Mouse (Mus musculus): ENCODE results near the gene Idh3a.
"Not testable (repeated sequence)": the region's sequence is repeated elsewhere in the genome, so short reads cannot be mapped to it uniquely, and the experiment has no call there.

Gene Idh3a

DNA sequence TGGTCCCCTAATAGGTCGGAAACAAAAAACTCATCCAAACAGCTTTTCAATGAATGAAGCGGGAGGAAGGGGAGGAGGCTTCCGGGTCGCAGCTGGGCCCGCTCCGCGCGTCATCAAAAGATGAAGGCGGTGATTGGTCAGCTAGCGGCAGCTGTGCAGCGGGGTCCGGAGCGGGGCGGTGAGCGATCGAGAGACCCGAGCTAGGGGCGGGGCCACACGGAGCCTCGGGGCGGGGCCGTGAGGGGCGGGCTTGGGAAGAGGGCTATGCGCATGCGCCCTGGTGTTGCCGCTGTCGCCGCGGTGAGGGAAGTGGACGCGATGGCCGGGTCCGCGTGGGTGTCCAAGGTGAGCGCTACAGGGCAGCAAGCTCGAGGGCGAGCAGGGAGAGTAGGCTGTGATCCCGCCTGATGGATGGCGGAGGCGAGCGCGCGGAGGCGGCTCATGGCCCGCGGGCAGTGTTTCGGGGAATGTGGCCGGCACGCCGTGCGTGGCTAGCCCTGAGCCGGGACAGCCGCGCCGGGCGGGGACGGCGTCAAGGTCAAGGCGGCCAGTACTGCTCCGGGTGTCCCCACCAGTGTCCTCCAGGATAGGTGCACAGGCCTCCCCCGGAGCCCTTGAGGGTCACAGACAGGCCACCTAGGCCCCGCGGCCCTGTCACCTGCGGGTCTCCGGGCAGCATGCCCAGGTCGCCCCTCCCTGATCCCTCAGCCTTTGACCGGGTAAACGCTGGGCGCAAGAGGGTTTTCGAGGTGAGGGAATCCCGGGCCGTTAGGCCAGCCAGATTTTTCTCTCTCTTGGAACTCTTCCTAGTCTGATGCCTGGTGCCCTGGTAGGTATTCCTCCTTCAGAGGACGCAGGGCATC lies at the start of gene Idh3a:
Idh3a (plus strand) TSS at position 136 of the 863 bp plus-strand sequence.
- peak; percentile 98 for DNase-seq

DNA sequence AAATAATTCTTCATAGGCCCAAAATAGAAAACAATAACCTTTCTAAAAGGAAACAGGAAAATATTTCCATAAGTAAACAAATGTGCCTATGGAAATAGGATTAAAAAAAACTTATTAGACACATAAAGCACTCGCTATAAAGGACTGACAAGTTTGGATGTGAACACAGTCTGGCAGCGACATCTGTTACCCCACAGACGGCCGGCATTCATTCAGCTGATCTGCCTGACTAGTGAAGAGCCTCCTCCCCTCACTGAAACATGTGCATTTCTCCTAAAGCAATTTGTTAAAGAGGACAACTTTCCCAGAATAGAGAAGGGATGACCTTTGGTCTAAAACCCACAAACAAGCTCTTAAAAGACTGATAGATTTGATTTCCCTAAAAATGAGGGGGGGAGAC lies 49.1 kb upstream of the Idh3a start:
- no peak for DNase-seq

- DNase-seq = no peak
Observed at GRCm38 (mm10) chr9:54537480-54537879, 48.7 kb upstream of the Idh3a start.

DNA sequence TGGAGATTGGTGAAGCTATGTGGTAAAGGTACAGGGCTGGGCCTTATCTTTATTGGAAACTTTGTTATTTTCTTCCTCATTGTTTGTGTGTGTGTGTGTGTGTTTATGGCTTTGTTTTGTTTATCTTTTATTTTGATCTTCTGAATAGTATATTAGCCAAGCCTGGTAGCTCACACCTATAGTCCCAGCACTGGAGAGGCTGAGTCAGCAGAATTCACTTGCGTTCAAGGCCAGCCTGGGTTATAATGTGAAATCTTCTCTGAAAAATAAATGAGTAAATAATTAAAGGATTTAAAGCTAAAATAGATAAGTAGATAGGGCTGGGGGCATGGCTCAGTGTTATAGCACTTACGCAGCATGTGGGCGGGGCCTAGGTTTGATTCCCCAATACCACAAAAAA lies 47.9 kb upstream of the Idh3a start:
- no peak for DNase-seq

GRCm38 (mm10) chr9:54538684-54539083 lies 47.5 kb upstream of the Idh3a start, which contains the start of gene Sh2d7:
TSS of gene Sh2d7 (plus strand) at chr9:54538984.
- DNase-seq = no peak

DNA sequence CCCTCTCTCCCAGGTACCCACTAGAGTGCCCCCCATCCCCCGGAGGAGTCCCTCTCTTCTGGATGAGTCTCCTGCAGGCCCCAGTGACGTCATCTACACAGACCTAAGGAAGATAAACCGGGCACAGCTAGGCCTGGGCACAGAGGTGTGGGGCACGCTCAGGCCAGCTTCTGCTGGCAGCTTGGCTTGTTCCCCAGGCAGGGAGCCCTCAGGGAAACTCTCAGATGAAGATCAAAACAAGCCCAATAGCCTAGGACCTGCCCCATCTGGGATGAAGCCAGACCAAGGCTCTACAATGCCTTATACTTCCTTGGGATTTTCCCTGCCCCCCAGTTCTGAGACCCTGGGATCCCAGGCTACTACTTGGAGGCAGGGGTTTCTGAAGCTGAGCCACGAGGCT lies 45.3 kb upstream of the Idh3a start:
- DNase-seq = no peak

DNA sequence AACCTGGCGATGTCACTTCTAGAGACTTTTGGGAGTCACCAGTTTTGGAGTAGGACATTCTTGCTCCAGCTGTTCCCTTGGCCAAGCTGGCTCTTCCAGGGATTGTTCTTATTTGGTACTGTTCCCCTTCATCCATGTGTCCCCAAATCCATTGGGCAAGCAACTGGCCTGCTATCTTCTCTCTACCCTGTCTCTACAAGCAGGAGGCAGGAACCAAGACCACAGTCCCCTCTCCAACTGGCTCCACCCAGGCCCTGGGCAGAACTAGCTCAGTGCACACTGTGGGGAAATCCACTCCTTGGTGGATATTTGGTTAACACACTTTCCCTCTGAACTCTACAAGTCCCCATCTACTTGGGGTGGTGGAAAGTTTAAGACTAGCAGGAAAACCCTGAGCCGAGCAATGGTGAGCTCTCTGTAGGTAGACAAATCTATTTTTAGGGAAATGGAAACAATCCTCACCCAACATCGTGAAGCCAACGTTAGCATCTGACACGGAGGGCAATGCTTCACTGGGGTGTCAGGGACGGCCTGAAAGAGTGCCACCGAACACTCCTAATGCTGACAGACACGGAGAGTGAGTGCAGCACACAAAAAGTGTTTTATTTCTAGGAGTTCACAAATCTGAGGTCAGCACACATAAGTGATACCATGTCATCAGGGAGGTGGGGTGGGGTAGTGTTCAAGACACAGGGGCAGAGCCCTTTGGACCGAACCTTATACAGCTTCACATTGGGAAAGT lies 41.8 kb upstream of the Idh3a start:
- peak; percentile 42 for DNase-seq

- no peak for DNase-seq
Observed at GRCm38 (mm10) chr9:54544954-54545315, 41.2 kb upstream of the Idh3a start.

DNA sequence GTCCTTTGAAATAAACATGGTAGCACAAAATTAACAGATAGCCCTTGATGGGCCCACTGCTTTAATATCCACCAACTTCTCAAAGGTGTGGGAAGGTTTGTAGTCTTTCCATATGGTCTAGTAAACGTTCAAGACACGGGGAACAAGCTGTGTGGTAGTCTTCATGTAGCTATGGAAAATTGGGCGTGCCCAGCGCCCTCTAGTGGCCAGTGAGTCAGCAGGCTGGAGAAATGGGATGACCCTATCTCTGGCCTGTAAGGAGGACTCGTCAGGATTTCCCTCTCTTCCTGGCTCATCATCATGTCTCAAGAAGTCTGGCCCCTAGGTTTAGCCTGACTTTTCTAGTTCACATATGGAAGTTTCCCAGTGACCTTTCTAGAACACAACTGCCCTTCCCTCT lies 38.6 kb upstream of the Idh3a start:
- DNase-seq = peak; percentile 79

DNA sequence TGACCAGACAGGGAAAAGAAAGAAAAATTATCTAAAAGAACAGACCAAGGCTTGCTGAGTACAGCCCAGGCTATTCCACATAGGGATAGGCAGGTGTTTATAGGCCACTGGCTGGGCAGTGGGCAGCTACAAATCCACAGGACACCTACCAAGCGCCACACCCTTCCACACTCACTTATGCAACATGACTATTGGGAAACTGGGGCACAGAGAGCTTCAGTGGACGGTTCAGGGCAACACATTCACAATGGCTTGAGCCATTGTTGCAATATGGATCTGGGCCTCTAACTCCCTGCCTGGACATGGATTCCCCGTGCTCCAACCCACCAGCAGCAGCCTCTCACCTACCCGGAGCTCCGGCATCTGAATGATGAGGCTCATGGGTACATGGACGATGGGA lies 36.7 kb upstream of the Idh3a start:
- no peak for DNase-seq

- peak; percentile 45 for DNase-seq
Observed at GRCm38 (mm10) chr9:54552409-54552808, 33.7 kb upstream of the Idh3a start.

DNA sequence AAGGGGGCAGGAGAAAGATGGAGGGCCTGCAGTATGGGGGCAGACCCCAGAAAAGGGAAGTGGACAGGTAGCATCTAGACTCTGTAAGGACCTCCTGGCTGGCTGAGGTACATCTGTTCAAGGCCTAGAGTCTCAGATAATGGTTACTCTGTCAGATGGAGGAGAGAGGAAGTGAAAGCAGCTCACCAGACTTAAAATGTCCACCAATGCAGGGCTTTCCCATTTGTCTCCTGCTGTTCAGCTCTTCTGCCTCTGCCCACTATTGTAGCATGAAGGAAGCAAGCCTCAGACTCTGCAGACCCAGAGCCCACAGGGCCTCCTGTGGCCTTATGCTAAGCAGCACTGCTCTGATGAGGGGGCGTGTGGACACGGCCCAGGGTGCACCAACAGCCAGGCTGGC lies 31.1 kb upstream of the Idh3a start:
- DNase-seq = no peak

DNA sequence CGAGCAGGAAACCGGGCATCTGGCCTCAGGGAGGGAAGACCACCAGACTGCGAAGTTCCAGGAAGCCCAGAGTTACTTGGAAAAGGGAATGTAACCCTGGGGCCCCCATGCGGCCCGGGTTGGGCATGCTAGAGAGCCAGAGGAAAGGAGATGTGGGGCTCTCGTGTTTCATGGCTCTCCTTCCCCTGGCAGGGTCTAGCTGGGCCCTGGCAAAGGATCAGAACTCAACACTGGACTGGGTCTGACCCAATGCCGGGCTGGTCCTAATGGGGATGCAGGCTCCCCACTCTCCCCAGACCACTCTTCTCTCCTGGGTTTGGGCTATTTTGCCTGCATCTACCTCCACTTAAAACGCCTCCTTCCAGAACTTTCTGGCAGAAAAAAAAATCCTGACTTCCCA lies 27.4 kb upstream of the Idh3a start:
- no peak for DNase-seq

DNA sequence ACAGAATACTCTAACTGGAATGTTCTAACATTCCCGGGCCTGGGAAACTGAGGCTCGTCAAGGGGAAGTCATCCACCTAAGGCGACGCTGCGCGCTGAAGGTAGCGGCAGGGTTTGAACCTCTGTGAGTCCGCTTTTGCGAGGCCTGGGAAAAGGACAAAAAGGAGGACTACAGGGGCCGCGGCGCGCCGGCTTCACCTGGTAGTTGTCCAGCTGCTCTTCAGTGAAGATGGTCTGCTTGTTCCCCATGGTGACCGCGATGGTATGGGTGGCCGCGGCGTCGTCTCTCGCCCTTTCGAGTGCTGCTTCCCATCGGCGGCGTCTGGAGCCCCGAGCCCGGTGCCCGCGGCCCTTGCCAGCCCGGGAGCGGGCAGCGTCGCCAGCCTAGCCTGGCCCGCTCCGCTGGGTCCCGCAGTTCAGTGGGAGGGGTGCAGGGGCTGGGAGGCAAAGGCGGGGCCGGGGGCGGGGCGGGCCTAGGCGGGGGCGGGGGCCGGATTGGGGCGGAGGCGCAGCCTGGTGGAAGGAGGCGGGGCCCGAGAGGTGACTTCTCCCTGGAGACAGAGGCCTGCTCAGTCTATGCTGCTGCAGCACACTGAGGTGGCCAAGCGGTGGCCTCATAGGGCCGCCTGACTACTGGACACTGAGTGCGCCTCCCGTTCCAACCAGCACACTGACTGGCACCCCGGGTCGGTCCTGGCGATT lies 26.2 kb upstream of the Idh3a start, which contains the start of gene Cib2:
Cib2 (minus strand) TSS at position 448 of the 701 bp plus-strand sequence.
- DNase-seq = peak; percentile 91

GRCm38 (mm10) chr9:54560831-54561601 lies 25.1 kb upstream of the Idh3a start:
- no peak for DNase-seq

GRCm38 (mm10) chr9:54566958-54567357 lies 19.2 kb upstream of the Idh3a start:
- peak; percentile 72 for DNase-seq

DNA sequence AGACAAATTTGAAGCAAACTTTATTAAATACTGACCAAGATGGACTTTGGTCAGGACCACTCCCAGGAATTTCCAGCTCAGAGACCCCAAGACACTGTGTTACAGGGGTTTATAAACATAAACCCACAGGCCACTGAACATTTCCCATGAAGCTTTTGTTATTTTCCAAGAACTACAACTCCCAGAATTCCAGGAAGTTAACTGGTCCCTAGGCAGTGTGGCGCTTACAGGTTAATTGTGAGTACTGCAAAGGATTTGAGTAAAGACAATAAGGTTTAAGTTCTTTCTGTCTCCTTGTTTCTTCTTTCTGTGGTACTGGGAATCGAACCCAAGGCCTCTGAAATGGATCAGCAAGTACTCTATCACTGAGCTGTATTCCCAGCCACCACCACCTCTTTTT lies 17.4 kb upstream of the Idh3a start:
- no peak for DNase-seq

DNA sequence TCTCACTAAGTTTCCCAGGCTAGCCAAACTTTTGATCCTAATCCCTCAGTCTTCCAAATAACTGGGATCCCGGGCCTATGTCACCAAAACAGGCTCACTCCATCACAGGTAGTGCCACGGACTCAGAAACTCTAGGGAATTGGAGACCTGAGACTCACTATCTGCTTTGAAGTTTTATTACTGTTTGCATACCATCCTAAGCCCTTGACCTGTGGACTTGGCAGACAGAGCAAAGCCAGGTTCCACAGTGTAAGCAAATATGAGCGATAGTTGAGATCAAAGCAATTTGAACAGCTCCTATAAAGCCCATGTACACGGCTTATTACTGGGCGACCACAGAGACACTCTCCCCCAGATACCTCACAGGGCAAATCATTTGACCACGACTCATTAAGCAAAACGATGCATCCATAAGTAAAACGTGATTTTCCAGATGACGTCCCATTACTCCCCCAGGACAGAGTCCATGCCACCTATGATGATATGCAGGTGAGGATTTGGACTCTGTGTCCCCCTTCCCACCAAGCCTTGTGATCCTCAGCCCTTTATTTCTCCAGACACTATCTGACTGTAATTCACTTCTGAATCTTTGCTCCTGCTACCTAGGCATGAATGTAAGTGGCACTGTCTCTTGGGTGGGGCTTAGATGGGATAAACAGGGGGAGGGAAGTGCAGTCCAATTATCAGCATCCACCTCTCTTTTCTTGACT lies 14.8 kb upstream of the Idh3a start:
- DNase-seq = peak; percentile 34

GRCm38 (mm10) chr9:54583712-54584111 lies 2.4 kb upstream of the Idh3a start:
- no peak for DNase-seq

GRCm38 (mm10) chr9:54584127-54584526 lies 2.0 kb upstream of the Idh3a start:
- DNase-seq = not testable (repeated sequence)

DNA sequence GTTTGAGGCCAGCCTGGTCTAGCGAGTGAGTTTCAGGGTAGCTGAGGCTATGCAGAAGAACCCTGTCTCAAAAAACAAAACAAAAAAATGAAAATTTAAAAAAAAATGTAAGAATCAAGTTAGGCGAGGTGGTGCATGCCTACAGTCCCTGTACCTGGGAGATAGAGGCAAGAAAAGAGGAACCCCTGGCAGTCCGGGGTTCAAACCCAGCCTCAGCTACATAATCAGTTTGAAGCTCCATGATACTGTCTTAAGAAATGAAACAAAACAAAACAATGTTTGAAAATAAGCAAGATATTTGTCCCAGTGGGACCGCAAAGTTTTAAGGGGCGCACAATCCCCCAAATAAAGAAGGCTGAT lies 315 bp upstream of the Idh3a start:
- no peak for DNase-seq

- no peak for DNase-seq
Observed at GRCm38 (mm10) chr9:54587863-54588262, 1.7 kb downstream of the Idh3a start.
